Mouse (Mus musculus) cerebellum, adult 2 months (tissue): ENCODE data around the gene Acbd4. TPM values are rescaled to one million over a fixed set of nuclear protein-coding genes. Genes with fewer than 3 reads are reported as not detected.

ENCODE experiments used
- DNase-seq, 2 experiments: peaks; one replicate each; pipeline ENCODE4 v3.0.0; 2021
- H3K27ac ChIP-seq: fragments of 200-500 bp; 2 replicates; pipeline ENCODE4 v1.5.1; 2012; ENCODE audit warnings: low read length, control low read depth, inconsistent platforms; ENCODE audit not compliant: insufficient read depth
- H3K27me3 ChIP-seq: fragments of 200-500 bp; 2 replicates; pipeline ENCODE4 v1.6.1; 2012; ENCODE audit warnings: inconsistent platforms, mild to moderate bottlenecking, low read length, moderate library complexity; ENCODE audit not compliant: control insufficient read depth, insufficient read depth
- H3K4me1 ChIP-seq: fragments of 200-500 bp; 2 replicates; pipeline ENCODE4 v1.6.1; 2011; ENCODE audit warnings: low read length; ENCODE audit not compliant: control insufficient read depth, insufficient read depth
- H3K4me3 ChIP-seq: fragments of 200-500 bp; replicated peaks from 2 replicates; pipeline ENCODE3; 2011; ENCODE audit warnings: mild to moderate bottlenecking, low read depth, low read length, control low read depth; ENCODE audit not compliant: insufficient read depth
- CTCF ChIP-seq: fragments of 200-500 bp; IDR thresholded peaks from 2 replicates; pipeline ENCODE4 v1.5.1; 2011; ENCODE audit warnings: low read depth, mild to moderate bottlenecking, control low read depth, low read length, moderate library complexity, borderline replicate concordance; ENCODE audit not compliant: insufficient read depth
- POLR2A ChIP-seq: fragments of 200-500 bp; IDR thresholded peaks from 2 replicates; pipeline ENCODE4 v1.6.1; 2011; ENCODE audit warnings: low read length, control low read depth, borderline replicate concordance; ENCODE audit not compliant: insufficient read depth
- WGBS: fragments of 180-500 bp; shearing (Covaris S2); methylation state at CpG from one replicate; pipeline ENCODE4 v1.1.7; 2018; 5-methylcytosine and 5-hydroxymethylcytosine counted together
- polyA plus RNA-seq: library from polyadenylated mRNA; depleted of rRNA; stranded (reverse); fragments of >200 nt; gene quantifications from 2 replicates; pipeline ENCODE4 v1.2.3, GENCODE M21; 2012

Gene Acbd4
- polyA plus RNA-seq, 1 experiment: 61.5 TPM

DNA sequence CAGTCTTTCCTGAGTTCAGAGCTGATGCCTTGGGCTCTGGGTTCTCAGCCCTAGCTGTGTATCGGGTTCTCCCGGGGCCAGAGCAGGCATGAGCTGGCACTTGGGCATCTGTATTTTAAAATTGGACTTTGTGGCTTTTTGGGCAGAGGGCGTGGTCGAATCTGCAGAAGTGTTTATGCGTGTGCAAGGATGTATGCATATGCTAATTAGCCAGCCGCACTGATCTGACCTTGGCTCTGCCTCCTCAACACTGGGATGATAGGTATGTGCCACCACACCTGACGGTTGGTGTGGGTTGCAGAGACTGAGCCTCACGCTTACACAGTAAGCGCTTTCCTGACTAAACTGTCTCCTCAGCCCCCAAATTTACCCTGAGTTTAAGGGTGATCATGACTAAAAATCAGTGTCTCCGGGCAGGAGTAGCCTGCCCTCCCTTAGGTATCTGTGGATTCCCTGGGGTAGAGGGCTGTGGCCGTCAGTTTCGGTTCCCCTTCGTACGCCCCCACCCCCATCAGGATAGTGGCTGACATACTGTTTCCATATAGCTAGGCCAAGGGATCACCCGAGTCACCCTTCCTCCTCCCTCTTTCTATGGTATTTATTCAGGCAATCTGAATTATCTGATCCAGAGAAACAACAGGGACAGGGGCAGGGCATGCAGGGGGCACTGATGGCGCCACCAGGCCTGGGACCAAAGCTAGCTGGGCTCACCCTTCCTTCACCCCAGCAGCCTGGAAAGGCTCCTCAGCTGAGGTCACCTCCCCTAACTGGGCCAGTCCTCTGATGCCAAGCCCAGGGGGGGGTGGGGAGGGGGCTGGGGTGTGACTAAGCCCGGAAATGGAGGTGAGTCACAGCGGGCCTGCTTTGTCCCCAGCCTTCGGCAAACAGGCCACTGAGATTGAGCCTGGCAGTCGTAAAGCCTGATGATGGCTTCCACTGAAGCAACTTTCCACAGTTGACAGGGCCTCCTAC is 7.3 kb upstream of the Acbd4 start:
- Histone ChIP-seq H3K4me3 (no peak overlapping the region), H3K27ac (no peak overlapping the region), H3K27me3 (no peaks in the 10 kb centered on the region), H3K4me1 (no peaks in the 10 kb centered on the region; the same call in 1 of the 2 replicates)
- 81% methylated on average over 20 of the region's 20 CpGs for WGBS
- DNase-seq: no peak
- TF ChIP-seq POLR2A: no peak
- TF ChIP-seq CTCF: no peak

DNA sequence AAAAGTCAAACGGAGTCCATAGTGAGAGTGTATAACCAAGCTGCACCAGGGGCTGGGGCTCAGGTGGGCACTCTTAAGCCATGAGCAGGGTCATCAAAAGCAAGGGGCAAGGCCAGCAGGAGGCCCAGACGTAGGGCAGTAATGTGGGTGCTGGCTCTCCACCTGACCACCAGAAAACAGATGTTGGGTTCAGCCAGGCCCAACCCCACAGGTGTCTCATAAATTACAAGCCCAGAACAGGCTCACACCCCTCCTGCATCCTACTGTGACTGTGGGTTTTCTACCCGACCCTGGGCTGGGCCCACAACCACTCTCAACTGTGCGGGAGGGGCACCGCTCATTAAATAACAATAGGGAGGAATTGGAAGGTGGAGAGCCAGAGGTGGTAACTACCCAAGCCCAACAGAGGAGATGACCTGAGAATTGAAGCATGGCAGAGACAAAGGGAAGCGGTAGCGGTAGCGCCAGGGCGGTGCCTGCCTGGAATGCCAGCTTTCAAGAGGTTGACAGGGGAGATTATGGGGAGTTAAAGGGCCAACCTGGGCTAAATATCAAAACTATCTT is 6.3 kb upstream of the Acbd4 start:
- no peak for TF ChIP-seq CTCF
- no peak for TF ChIP-seq POLR2A
- Histone ChIP-seq H3K4me1 (no peaks in the 10 kb centered on the region; the same call in 1 of the 2 replicates), H3K27me3 (no peaks in the 10 kb centered on the region), H3K27ac (no peak overlapping the region), H3K4me3 (no peak overlapping the region)
- WGBS: 74% methylated on average over 9 of the region's 9 CpGs
- DNase-seq: no peak

DNA sequence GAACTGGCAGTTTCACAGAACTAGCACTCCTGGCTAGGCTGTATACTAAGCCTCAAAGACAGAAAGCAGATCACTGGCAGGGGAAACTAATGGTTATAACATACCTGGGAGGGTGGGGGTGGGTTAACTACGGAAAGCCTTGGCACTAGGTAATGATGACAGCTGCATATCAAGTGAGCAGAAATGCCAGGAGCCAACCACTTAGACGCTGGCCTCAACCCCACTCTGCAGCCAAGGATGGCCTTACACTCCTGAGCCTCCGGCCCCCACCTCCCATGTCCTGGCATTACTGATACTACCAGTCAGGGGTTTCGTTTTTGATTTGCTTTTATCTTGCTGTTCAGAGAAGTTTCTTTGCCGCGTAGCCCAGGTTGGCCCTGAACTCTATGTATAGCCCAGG is 5.7 kb upstream of the Acbd4 start:
- TF ChIP-seq POLR2A: no peak
- no peak for TF ChIP-seq CTCF
- 72% methylated on average over 6 of the region's 6 CpGs for WGBS
- no peak overlapping the region for H3K27ac ChIP-seq
- no peak overlapping the region for H3K4me3 ChIP-seq
- no peak for DNase-seq
- no peaks in the 10 kb centered on the region for H3K27me3 ChIP-seq
- H3K4me1 ChIP-seq: no peaks in the 10 kb centered on the region; the same call in 1 of the 2 replicates

DNA sequence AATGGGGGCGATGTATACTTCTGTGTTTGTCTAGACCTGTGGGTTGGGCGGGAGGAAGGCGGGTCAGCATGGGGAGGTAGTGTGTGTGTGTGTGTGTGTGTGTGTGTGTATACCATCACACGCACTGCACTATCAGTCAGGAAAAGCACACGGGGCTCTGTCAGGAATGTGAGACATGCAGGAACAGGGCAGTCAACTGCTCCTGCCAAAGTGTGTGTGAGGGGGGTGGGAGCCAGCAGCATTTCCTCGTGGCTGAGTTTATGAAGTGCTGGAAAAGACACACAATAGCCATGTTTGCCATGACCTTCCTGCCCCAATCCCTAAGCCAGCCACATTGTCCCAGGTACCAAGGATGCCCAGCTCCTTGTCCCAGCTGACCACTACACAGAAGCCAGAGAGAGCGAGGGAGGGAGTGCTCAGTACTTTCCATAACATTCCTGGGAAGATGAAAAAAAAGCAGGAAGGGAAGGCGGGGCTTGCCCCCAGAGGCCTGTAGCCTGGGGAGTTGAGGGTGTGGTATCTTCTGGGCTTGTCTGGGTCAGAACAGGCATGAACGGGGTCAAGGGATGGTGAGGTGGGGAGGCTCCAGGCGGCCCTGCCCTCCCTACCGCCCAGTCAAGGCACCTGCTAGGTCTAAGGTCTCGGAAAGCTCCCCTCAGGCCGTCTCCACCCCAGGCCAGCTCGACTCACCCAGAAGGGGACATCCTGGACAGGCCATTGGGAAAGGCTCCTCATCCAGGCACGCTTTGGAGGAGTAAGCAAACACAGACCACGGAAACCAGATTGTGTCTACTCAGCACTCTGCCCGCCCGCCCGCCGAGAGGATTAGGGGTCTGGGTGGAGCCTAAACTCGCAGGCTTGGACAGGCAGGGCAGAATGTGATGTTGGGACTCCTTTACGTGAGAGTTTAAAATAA is 4.2 kb upstream of the Acbd4 start:
- no peaks in the 10 kb centered on the region; the same call in 1 of the 2 replicates for H3K4me1 ChIP-seq
- no peak overlapping the region for H3K27ac ChIP-seq
- H3K27me3 ChIP-seq: no peaks in the 10 kb centered on the region
- H3K4me3 ChIP-seq: no peak overlapping the region
- DNase-seq: no peak
- TF ChIP-seq CTCF (no peak), POLR2A (no peak)
- 58% methylated on average over 22 of the region's 22 CpGs for WGBS

DNA sequence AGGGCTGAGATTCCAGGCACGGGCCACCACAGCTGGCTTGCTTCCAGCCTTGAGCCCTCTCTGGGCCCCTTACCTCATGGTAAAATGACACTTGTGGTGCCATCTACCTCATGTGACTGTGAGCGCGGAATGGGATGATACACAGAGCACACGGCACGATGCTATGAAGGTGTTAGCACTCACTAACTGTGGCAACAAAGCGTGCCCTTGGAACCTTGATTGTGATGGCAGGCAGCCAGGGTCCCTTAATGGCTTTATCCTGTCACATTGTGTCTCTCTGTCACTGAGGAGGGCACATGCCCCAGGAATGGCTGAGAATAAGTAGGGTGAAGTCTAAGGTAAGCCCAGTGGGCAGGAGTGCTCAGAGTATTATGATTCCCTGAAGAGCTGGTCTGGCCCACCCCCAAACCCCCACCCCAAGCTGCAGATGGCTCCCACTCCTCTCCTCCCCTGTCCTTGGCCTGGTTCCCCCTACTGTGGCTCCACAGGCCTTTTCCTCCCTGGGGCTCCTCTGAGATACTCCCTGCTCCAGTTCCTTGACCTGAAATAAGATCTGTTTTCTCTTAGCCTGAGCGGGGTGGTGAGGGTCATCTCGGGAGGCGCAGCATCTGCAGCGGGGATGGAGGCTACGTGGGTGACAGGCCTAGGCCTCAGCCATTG is 2.8 kb upstream of the Acbd4 start:
- H3K27ac ChIP-seq: no peak overlapping the region
- no peak for DNase-seq
- WGBS: 68% methylated on average over 11 of the region's 11 CpGs
- H3K27me3 ChIP-seq: no peaks in the 10 kb centered on the region
- TF ChIP-seq POLR2A (no peak), CTCF (no peak)
- peaks cover 2% of the 10 kb centered on the region for H3K4me1 ChIP-seq
- H3K4me3 ChIP-seq: no peak overlapping the region

DNA sequence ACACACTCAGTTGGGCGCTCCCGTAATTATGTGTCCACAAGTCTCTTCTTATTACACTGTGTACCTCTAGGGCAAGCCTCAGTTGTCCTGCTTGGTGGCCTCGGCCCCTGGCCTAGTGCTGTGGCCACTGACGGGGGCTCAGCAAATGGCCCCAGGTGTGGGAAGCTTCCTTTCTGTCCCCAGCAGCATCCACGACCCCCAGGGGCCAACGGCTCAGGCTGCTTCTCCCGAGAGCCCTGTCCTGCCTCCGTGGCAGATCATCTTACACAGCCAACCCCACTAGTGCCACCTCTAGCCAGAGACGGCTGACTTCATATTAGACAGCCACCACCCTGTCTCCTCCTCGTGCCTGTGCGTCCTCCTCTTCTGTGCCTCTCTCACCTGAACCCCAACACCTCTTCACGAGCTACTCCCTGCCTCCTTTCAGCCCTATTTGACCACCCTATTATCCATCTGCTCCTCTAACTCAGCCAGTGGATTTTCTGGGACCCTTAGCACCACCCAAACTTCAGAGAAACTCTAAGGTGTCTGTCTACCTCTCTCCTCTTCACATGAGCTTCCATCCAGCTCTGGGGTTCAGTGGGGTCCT is 2.0 kb upstream of the Acbd4 start:
- peak in 1 of 2 experiments; percentile 23 for DNase-seq
- TF ChIP-seq POLR2A (no peak), CTCF (no peak)
- WGBS: 70% methylated on average over 12 of the region's 12 CpGs

More for the DNA sequence above, 2.0 kb upstream of the Acbd4 start:
- Histone ChIP-seq H3K27ac (no peak overlapping the region), H3K4me1 (peaks cover 10% of the 10 kb centered on the region), H3K4me3 (no peak overlapping the region), H3K27me3 (no peaks in the 10 kb centered on the region)
